Mouse (Mus musculus) embryo, embryonic 10.5 days (tissue): ENCODE measurements around the gene Col4a6.

Experiments
- DNase-seq: peaks from one replicate; pipeline ENCODE4 v3.0.0-alpha.2; 2015; ENCODE audit warnings: low spot score

Gene Col4a6

GRCm38 (mm10) chrX:141473470-141474302 lies at the start of gene Col4a6:
Col4a6 (minus strand) TSS chrX:141474076.
- DNase-seq: peak; percentile 28

DNA sequence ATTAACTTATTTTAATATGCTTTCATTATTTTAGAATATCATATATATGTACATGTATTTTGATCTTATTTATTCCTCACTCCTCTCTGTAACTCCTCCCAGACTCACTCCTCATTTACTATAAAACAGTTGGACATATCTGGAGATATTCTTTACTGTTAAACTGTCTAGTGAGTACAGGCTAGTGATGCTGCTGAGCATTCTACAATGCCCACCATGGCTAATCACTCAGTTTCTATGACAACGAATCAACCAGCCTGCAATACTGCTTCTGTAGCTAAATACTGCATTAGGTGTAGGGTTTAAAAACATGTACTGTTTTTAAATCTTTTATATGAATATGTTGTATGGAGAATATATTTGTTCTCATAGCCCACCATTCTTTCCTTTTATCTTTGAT lies 29.2 kb upstream of the Col4a6 start:
- no peak for DNase-seq

- no peak for DNase-seq
Measured at GRCm38 (mm10) chrX:141494545-141494944, 20.7 kb upstream of the Col4a6 start.

DNA sequence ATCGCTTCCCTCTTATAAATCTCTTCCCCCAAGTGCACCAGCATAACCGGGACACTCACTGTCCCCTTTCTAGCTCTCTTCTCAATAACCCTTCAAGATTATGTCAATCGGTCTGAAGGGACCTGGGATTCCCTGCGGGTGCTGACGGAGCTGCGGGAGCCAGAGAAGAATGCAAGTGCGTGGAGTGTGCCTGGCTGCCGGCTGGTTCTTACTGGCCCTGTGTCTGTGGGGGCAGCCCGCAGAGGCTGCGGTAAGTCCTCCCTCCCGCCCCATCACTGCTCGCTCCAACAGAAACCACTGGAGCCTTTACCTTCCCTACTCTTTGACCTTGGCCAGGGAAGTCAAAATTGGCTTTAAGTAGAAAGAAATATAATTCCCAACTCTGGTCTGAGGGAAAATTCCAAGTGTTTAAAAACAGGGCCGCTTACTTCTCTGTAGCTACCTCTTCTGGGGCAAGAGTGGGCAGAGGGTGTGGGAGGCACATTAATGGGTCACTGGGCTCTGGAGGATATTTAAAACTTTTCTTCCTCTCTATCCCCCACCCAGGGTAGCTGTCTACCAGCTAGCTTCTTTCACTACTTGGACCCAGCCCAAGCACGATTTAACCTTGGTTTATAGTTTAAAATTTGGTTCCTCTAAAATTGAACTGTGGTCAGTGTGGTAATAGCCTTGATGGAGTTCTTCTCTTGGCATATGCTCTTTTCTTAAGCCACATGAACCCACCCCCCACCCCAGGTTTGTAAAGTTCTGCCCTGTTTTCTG lies 1.9 kb upstream of the Col4a6 start:
- peak; percentile 32 for DNase-seq

DNA sequence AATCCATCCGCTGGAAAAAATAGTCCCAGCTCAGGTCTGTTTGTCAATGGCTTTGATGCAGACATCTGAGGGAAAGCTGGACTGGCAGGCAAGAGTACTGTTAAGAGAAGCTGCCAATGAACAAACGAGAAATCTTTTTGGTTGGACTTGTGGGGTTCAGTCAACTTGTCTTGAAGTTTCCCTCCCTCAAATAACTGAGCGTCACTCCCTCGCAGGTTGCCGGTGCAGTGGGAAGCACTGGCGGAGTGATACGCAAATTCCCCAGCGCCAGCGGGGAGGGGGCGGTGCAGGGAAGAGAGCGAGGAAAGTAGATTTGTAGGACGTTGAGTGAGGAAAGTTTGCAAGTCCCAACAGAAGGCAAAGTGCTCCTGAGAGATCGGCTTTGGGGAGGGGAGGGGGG lies 1.2 kb upstream of the Col4a6 start, which contains the start of gene Col4a5:
Gene Col4a5, plus strand, starts transcription at position 276 of the 400 bp plus-strand sequence.
- DNase-seq: peak; percentile 81

GRCm38 (mm10) chrX:141447936-141448335 lies 25.9 kb downstream of the Col4a6 start:
- no peak for DNase-seq

- no peak for DNase-seq
Measured at GRCm38 (mm10) chrX:141439423-141439822, 34.5 kb downstream of the Col4a6 start.

- no peak for DNase-seq
Measured at GRCm38 (mm10) chrX:141436780-141437179, 37.1 kb downstream of the Col4a6 start.

DNA sequence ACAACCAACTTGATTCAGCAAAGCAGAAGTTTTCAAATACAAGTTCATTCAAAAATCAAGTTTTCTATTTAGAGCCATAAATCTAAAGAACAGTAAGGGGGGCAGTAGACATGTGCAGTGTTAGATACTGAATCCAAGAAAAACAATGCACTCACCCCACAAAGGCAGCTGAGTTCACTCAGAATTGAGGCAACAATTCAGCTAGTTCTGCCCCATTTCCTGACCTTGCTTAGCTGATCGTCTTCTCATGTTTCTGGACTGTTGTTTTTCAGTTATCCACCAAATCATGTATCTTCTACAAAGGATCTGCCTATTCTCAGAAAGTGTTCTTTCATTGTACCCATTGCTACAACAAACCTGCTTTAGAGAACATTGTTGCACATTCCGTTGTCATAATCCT lies 58.6 kb downstream of the Col4a6 start:
- DNase-seq: no peak

DNA sequence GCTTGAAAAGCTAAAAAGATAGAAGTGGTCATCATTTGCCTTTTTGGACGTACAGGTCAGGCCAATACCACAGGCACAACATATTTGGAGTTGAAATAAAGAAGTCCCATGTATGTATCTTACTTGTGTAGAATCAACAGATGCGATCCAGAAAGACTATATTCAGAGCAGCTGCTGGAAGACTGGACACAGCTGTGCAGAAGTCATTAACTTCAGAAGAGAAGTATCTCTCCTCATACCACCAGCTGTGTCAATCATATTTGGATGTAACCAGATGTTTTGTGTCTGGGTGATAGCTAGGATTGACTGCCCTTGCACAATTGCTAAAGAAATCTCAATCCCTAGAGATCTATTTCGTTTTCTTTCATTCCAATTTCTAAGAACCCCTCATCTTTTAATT lies 77.6 kb downstream of the Col4a6 start:
- no peak for DNase-seq

DNA sequence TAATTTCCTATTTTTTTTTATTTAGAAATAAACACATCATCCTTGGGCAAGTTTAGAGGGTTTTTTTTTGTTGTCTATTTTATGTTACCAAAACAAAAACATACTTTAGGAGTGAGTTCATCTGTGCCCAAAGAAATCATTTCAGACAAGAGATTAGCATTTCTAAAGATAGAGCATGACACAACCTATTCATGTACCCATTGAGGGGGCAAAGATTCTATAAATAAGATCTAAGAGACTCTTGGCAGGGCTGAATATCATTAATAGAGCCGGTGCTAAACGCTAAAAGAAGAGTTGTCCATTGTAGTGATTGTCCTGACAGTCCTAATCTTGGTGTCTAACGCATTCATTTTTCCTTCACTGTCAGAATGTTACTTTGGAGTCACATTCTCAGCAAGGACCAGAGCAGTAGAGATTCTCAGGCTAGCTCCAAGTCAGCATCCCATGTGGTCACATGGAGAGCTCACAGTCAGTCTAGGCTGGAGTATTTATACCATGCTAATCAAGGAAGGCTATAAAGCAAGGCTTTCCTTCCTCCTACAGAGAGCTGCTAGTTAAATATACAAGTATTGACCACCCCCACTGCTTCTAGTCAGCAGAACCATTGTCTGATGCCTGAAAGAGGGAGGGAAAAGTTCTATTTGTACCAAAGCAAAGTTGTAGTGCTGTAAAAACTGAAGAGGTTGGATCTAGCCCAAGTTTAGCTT lies 88.3 kb downstream of the Col4a6 start:
- peak; percentile 13 for DNase-seq

- DNase-seq: peak; percentile 37
Measured at GRCm38 (mm10) chrX:141384632-141385031, 89.2 kb downstream of the Col4a6 start.

DNA sequence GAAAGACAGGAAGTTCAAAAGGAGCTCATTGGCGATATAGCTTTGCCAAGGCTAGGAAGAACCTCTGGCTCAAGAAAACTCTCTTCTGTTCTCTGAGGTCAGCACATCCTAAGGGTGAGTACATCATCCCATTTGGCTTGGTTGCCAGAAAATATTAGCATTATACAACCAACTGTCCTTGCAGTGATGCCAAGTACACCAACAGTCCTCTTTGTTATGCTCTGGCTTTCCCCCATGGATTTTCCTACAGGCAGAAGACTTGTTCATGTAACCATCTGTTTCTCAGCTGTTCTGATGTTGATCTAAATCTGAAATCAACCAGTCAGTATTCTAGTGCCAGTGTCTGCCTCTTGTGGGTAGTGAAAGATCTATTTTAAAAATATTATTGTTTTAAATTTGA lies 103.6 kb downstream of the Col4a6 start:
- DNase-seq: no peak

DNA sequence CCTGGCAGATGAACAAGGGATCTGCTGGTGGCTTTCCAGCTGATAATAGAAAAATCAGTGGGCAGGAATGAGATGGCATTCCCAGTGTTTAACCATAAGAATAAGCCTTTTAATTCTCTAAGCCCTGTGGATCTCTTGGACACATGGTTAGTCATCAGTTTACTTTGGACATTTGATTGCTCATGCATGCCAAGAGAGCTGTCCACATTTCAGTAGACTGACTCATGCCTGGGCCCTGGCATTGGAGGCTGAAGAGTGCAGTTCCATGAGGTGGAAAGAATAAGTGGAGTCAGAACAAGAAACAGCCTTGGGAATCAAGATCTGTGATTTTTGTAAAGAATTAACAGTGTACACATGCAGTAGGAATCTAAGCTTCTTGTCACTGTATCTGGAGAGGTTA lies 110.5 kb downstream of the Col4a6 start:
- no peak for DNase-seq

- DNase-seq: no peak
Measured at GRCm38 (mm10) chrX:141341417-141341816, 132.5 kb downstream of the Col4a6 start.

- no peak for DNase-seq
Measured at GRCm38 (mm10) chrX:141328044-141328443, 145.8 kb downstream of the Col4a6 start.

DNA sequence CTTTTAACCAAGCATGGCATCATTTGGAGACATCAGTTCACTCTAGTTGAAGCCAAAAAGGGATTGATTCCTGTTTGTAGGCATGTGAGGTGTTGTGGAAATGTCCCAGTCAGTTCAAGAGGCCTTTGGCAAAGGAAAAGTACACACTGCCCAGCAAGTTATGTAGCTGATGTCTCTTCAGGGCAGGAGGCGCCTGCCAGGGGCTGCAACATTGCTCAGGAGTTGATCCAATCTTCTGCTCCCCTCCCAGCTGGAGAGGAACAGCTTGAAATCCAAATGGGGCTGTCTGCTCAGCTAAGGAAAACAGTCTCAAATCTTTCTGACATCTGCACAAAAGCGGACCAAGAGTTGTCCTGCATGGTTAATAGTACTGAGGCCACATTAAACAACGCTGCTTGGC lies 149.7 kb downstream of the Col4a6 start:
- DNase-seq: peak; percentile 2

DNA sequence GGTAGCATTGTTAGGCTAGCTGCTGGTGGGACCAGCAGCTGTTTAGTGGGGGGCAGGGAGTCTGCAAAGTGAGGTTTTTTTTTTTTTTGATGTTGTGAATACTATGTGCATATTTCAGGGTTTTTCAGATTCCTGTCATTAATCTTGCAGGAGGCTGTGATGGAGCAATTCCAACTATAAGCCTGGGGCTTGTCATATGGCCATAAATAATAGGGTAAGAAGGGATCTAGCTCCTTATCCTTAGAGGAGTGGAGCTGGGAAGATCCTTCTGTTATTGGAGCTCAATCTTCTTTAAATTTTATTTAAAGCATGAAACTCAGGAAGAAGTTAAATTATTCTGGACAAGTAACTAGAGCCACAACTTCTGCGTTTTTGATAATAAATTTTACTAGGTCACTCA lies 157.7 kb downstream of the Col4a6 start:
- DNase-seq: no peak

- no peak for DNase-seq
Measured at GRCm38 (mm10) chrX:141315795-141316194, 158.1 kb downstream of the Col4a6 start.

GRCm38 (mm10) chrX:141292702-141293462 lies 181.0 kb downstream of the Col4a6 start:
- no peak for DNase-seq

- DNase-seq: no peak
Measured at GRCm38 (mm10) chrX:141276397-141276796, 197.5 kb downstream of the Col4a6 start.

DNA sequence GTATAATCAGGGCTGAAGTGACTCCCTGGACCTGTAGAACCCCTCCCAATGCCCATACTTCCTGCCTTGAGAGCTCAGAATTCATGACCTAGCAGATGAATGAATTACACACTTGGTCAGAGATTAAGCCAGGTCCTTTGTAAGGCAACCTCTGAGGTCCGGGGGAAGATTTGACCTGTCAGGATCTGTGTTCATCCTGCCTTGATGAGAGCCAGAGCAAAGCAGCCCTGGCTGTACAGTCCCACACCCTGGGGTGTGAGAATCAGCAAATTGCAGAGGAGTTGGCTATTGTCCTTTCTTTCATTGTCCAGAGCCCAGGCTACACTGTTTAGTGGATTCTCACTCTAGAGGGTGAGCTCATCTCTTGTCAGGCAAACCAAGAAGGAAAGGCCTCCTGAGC lies 207.9 kb downstream of the Col4a6 start:
- DNase-seq: peak; percentile 3
